Mouse (Mus musculus) CH12.LX (cell line): Measurements from ENCODE around the gene Dnajc15. TPM values are rescaled to one million over a fixed set of nuclear protein-coding genes. Genes with fewer than 3 reads are reported as not detected.

Experiments
- DNase-seq: peaks from one replicate; pipeline ENCODE4 v3.0.0-alpha.2; 2013; ENCODE audit errors: extremely low read depth
- H3K27ac ChIP-seq: 2 replicates; pipeline ENCODE4 v1.5.1; 2012; ENCODE audit warnings: low read depth, mild to moderate bottlenecking, control low read depth, moderate library complexity; ENCODE audit not compliant: insufficient read depth
- H3K27me3 ChIP-seq: replicated peaks from 2 replicates; pipeline ENCODE3; 2012; ENCODE audit warnings: inconsistent platforms
- H3K36me3 ChIP-seq, 2 experiments: replicated peaks in 1 of 2; 2 replicates each; pipeline versions ENCODE3 to v1.6.1; 2012; ENCODE audit warnings: inconsistent platforms in 1 of 2, low read length in 1 of 2, mild to moderate bottlenecking in 1 of 2, mixed read lengths in 1 of 2, moderate library complexity in 1 of 2; ENCODE audit not compliant: control insufficient read depth in 1 of 2, insufficient read depth in 1 of 2
- H3K4me1 ChIP-seq, 2 experiments: 2 replicates each; pipeline ENCODE4 v1.6.1; 2012; ENCODE audit warnings: inconsistent platforms in 1 of 2, moderate library complexity in 1 of 2; ENCODE audit not compliant: insufficient read depth in 2 of 2, control insufficient read depth in 1 of 2
- H3K4me2 ChIP-seq: 2 replicates; pipeline ENCODE4 v1.6.1; 2012; ENCODE audit warnings: low read depth, mild to moderate bottlenecking, control low read depth; ENCODE audit not compliant: poor library complexity, insufficient read depth, severe bottlenecking
- H3K4me3 ChIP-seq, 3 experiments: fragments of 150-350 bp in 1 of 3; sonication (generic) in 1 of 3; replicated peaks in 1 of 3; 2 replicates each; pipeline versions ENCODE3 to v1.5.1; 2011 to 2012; ENCODE audit warnings: low read depth in 2 of 3, low read length in 2 of 3, mild to moderate bottlenecking in 2 of 3, moderate library complexity in 2 of 3, control low read depth in 1 of 3, improper control_type of control experiment in 1 of 3, inconsistent platforms in 1 of 3, mixed read lengths in 1 of 3; ENCODE audit not compliant: poor library complexity in 1 of 3
- H3K79me2 ChIP-seq: replicated peaks from 2 replicates; pipeline ENCODE4 v1.6.1; 2012; ENCODE audit warnings: mild to moderate bottlenecking, moderate library complexity; ENCODE audit not compliant: control insufficient read depth, poor library complexity, insufficient read depth, severe bottlenecking; ENCODE audit errors: extremely low read depth
- H3K9ac ChIP-seq: 2 replicates; pipeline ENCODE4 v1.6.1; 2012; ENCODE audit warnings: low read depth, mild to moderate bottlenecking, control low read depth, moderate library complexity; ENCODE audit not compliant: insufficient read depth
- H3K9me3 ChIP-seq: replicated peaks from 2 replicates; pipeline ENCODE3; 2012; ENCODE audit warnings: low read length, inconsistent platforms, mixed read lengths
- BHLHE40 ChIP-seq: IDR thresholded peaks from 2 replicates; pipeline ENCODE4 v1.6.1; 2011; ENCODE audit warnings: mild to moderate bottlenecking, low read depth, low read length, improper control_type of control experiment
- CHD1 ChIP-seq: IDR thresholded peaks from 2 replicates; pipeline ENCODE4 v1.6.1; 2012; ENCODE audit warnings: low read depth, low read length, improper control_type of control experiment, inconsistent platforms
- CHD2 ChIP-seq: IDR thresholded peaks from 2 replicates; pipeline ENCODE4 v1.6.1; 2011; ENCODE audit warnings: low read length, improper control_type of control experiment
- CTCF ChIP-seq, 2 experiments: IDR thresholded peaks in 1 of 2; conservative IDR thresholded peaks in 1 of 2; 2 replicates each; pipeline ENCODE4 v1.5.1; 2011 to 2012; ENCODE audit warnings: low read depth in 2 of 2, low read length in 2 of 2, improper control_type of control experiment in 1 of 2, inconsistent platforms in 1 of 2, mild to moderate bottlenecking in 1 of 2, moderate library complexity in 1 of 2
- ELF1 ChIP-seq: IDR thresholded peaks from 2 replicates; pipeline ENCODE4 v1.6.1; 2014; ENCODE audit warnings: low read depth, mild to moderate bottlenecking, inconsistent platforms, low read length, improper control_type of control experiment
- EP300 ChIP-seq: IDR thresholded peaks from 2 replicates; pipeline ENCODE4 v1.6.1; 2011; ENCODE audit warnings: low read length, improper control_type of control experiment
- GABPA ChIP-seq: IDR thresholded peaks from 2 replicates; pipeline ENCODE4 v1.6.1; 2012; ENCODE audit warnings: low read depth, low read length, improper control_type of control experiment, inconsistent platforms; ENCODE audit not compliant: insufficient replicate concordance
- IRF4 ChIP-seq: IDR thresholded peaks from 2 replicates; pipeline ENCODE4 v1.6.1; 2014; ENCODE audit warnings: low read depth, mild to moderate bottlenecking, inconsistent platforms, low read length, improper control_type of control experiment
- JUND ChIP-seq: conservative IDR thresholded peaks from 2 replicates; pipeline ENCODE4 v1.6.1; 2011; ENCODE audit warnings: low read depth, low read length, improper control_type of control experiment
- KAT2A ChIP-seq: IDR thresholded peaks from 2 replicates; pipeline ENCODE4 v1.6.1; 2012; ENCODE audit warnings: low read length, improper control_type of control experiment, inconsistent platforms; ENCODE audit not compliant: insufficient replicate concordance
- MAFK ChIP-seq: IDR thresholded peaks from 2 replicates; pipeline ENCODE4 v1.6.1; 2011; ENCODE audit warnings: low read length, improper control_type of control experiment; ENCODE audit not compliant: insufficient replicate concordance
- MAX ChIP-seq: IDR thresholded peaks from 2 replicates; pipeline ENCODE4 v1.6.1; 2011; ENCODE audit warnings: low read length, improper control_type of control experiment
- MAZ ChIP-seq: IDR thresholded peaks from 2 replicates; pipeline ENCODE4 v1.6.1; 2012; ENCODE audit warnings: low read depth, mild to moderate bottlenecking, inconsistent platforms, low read length, improper control_type of control experiment, moderate library complexity
- MEF2A ChIP-seq: IDR thresholded peaks from 2 replicates; pipeline ENCODE4 v1.6.1; 2014; ENCODE audit warnings: low read depth, mild to moderate bottlenecking, inconsistent platforms, low read length, improper control_type of control experiment, borderline replicate concordance
- MYC ChIP-seq: IDR thresholded peaks from 2 replicates; pipeline ENCODE4 v1.6.1; 2011; ENCODE audit warnings: low read depth, mild to moderate bottlenecking, improper control_type of control experiment, low read length
- NELFE ChIP-seq: IDR thresholded peaks from 2 replicates; pipeline ENCODE4 v1.6.1; 2011; ENCODE audit warnings: low read depth, low read length, improper control_type of control experiment
- NRF1 ChIP-seq: IDR thresholded peaks from 2 replicates; pipeline ENCODE4 v1.6.1; 2014; ENCODE audit warnings: low read depth, mild to moderate bottlenecking, inconsistent platforms, low read length, improper control_type of control experiment, moderate library complexity
- POLR2A ChIP-seq: IDR thresholded peaks from 2 replicates; pipeline ENCODE4 v1.6.1; 2011; ENCODE audit warnings: low read depth, mild to moderate bottlenecking, improper control_type of control experiment, low read length
- POLR2AphosphoS2 ChIP-seq: IDR thresholded peaks from 2 replicates; pipeline ENCODE4 v1.6.1; 2011; ENCODE audit warnings: low read depth, low read length, improper control_type of control experiment
- RAD21 ChIP-seq: IDR thresholded peaks from 2 replicates; pipeline ENCODE4 v1.6.1; 2011; ENCODE audit warnings: low read depth, mild to moderate bottlenecking, low read length, improper control_type of control experiment, moderate library complexity
- RCOR1 ChIP-seq: conservative IDR thresholded peaks from 2 replicates; pipeline ENCODE4 v1.6.1; 2012; ENCODE audit warnings: low read depth, mild to moderate bottlenecking, inconsistent platforms, low read length, improper control_type of control experiment
- SIN3A ChIP-seq: IDR thresholded peaks from 2 replicates; pipeline ENCODE4 v1.6.1; 2012; ENCODE audit warnings: low read length, improper control_type of control experiment, inconsistent platforms
- SMC3 ChIP-seq: IDR thresholded peaks from 2 replicates; pipeline ENCODE4 v1.6.1; 2011; ENCODE audit warnings: low read depth, low read length, improper control_type of control experiment
- TBP ChIP-seq: conservative IDR thresholded peaks from 2 replicates; pipeline ENCODE4 v1.6.1; 2011; ENCODE audit warnings: low read depth, low read length, improper control_type of control experiment
- USF2 ChIP-seq: conservative IDR thresholded peaks from 2 replicates; pipeline ENCODE4 v1.6.1; 2011; ENCODE audit warnings: low read depth, low read length, improper control_type of control experiment
- dilution Hi-C: fragments of 300-500 bp; cut with MboI; formaldehyde crosslinking; loops from 2 replicates; pipeline ENCODE4 v1.14.3; 2020; ENCODE audit warnings: low sequenced_read_pairs; ENCODE audit not compliant: extremely low pct_unique_long_range_greater_than_20kb, extremely low pct_ligation_motif_present
- in situ Hi-C: fragments of 300-500 bp; cut with MboI; formaldehyde crosslinking; loops from 3 replicates; pipeline ENCODE4 v1.14.3; 2019; ENCODE audit warnings: low sequenced_read_pairs, low pct_ligation_motif_present, low pct_unique_long_range_greater_than_20kb, mixed read lengths
- polyA plus RNA-seq: library from polyadenylated mRNA; unstranded; fragments of >175 nt; gene quantifications from 2 replicates; pipeline ENCODE4 v1.2.1, GENCODE M21; 2012; ENCODE audit warnings: low read depth; ENCODE audit not compliant: insufficient read length
- total RNA-seq, 2 experiments: library from RNA; depleted of rRNA; stranded (reverse); fragments of 300-350 nt in 1 of 2; fragments of >200 nt in 1 of 2; gene quantifications; 2 replicates each; pipeline ENCODE4 v1.2.3; 2012 to 2014

Gene Dnajc15
- total and polyA plus RNA-seq, 3 experiments: 39.5 to 56.8 (median 41.7) TPM

GRCm38 (mm10) chr14:77867601-77868000, 7.3 kb downstream of the Dnajc15 start:
- H3K4me1 ChIP-seq: peaks cover 3 to 35% of the 10 kb centered on the region in 2 experiments
- in situ Hi-C loops: no loop called here
- H3K79me2 ChIP-seq: no peaks in the 10 kb centered on the region
- TF ChIP-seq NELFE: no peak
- no peak for TF ChIP-seq BHLHE40
- TF ChIP-seq POLR2AphosphoS2: no peak
- no peak for TF ChIP-seq RAD21
- no peak for TF ChIP-seq MAFK
- no peak for TF ChIP-seq POLR2A
- TF ChIP-seq ELF1: no peak
- TF ChIP-seq MAZ: no peak
- TF ChIP-seq JUND: no peak
- no peak for TF ChIP-seq CHD2
- no peak for TF ChIP-seq NRF1
- no peak for TF ChIP-seq MYC
- no peak for TF ChIP-seq SIN3A
- TF ChIP-seq MEF2A: no peak
- no peak for TF ChIP-seq SMC3
- TF ChIP-seq GABPA: no peak
- no peak for TF ChIP-seq CHD1
- no peak for TF ChIP-seq CTCF (conservative IDR thresholded peaks at IDR 0.05 in 1 of 2, IDR thresholded peaks at IDR 0.05 in 1 of 2; ENCODE audit: low read depth in 2 of 2, low read length in 2 of 2)
- no peak for TF ChIP-seq USF2
- TF ChIP-seq EP300: no peak
- H3K9ac ChIP-seq: no peak overlapping the region
- dilution Hi-C loops: no loop called here
- no peak overlapping the region for H3K4me2 ChIP-seq
- DNase-seq: no peak
- no peak overlapping the region for H3K27ac ChIP-seq
- H3K9me3 ChIP-seq: no peaks in the 10 kb centered on the region
- H3K27me3 ChIP-seq: no peaks in the 10 kb centered on the region
- H3K4me3 ChIP-seq: no peak overlapping the region
- peaks cover 3 to 8% of the 10 kb centered on the region in 2 experiments for H3K36me3 ChIP-seq

GRCm38 (mm10) chr14:77864510-77864909, 10.4 kb downstream of the Dnajc15 start:
- H3K36me3 ChIP-seq: peaks cover 0 to 10% of the 10 kb centered on the region in 2 experiments
- dilution Hi-C loops (no loop called here), in situ Hi-C loops (no loop called here)
- peaks cover 0 to 11% of the 10 kb centered on the region in 2 experiments; a peak in 1 of 4 replicates for H3K4me1 ChIP-seq
- H3K9ac ChIP-seq: no peak overlapping the region
- TF ChIP-seq MEF2A (no peak), MAX (no peak), IRF4 (no peak), RCOR1 (no peak), USF2 (no peak), MAFK (no peak), POLR2A (no peak), MYC (no peak), KAT2A (no peak), TBP (no peak), BHLHE40 (no peak)
- no peaks in the 10 kb centered on the region for H3K27me3 ChIP-seq
- H3K79me2 ChIP-seq: no peaks in the 10 kb centered on the region
- DNase-seq: no peak
- no peak overlapping the region for H3K4me2 ChIP-seq
- no peak overlapping the region for H3K4me3 ChIP-seq
- H3K9me3 ChIP-seq: no peaks in the 10 kb centered on the region
- no peak overlapping the region for H3K27ac ChIP-seq
